Mouse (Mus musculus): ENCODE results near the gene Ranbp9.

GRCm38 (mm10) chr13:43499731-43500482 is 18.8 kb upstream of the Ranbp9 start:
- TF ChIP-seq POLR2A (IDR thresholded peaks at IDR 0.05; ENCODE audit: borderline replicate concordance, low read depth, low read length) (no peak), CTCF (IDR thresholded peaks at IDR 0.05; ENCODE audit: low read depth, low read length) (no peak)
